Mouse (Mus musculus) forebrain, embryonic 14.5 days (tissue): ENCODE measurements around the gene Gm12886. TPM values are rescaled to one million over a fixed set of nuclear protein-coding genes. Genes with fewer than 3 reads are reported as not detected.

Experiments
- ATAC-seq: fragments of 200-750 bp; cut with Nextera tagmentation; 2 replicates; pipeline ENCODE4 v1.8.0; 2017; ENCODE audit warnings: mild to moderate bottlenecking, moderate library complexity
- DNase-seq: peaks from one replicate; pipeline ENCODE4 v3.0.0-alpha.2; 2015; ENCODE audit warnings: low spot score
- H3K27ac ChIP-seq: fragments of 300-500 bp; sonication (generic); 2 replicates; pipeline ENCODE4 v1.5.1; 2014; ENCODE audit warnings: low read depth, mild to moderate bottlenecking, control low read depth, low read length, moderate library complexity
- H3K27me3 ChIP-seq: fragments of 300-500 bp; sonication (generic); replicated peaks from 2 replicates; pipeline ENCODE4 v1.6.1; 2014; ENCODE audit warnings: low read length, control low read depth, mixed read lengths; ENCODE audit not compliant: control insufficient read depth, insufficient read depth
- H3K36me3 ChIP-seq: fragments of 300-500 bp; sonication (generic); 2 replicates; pipeline ENCODE4 v1.6.1; 2014; ENCODE audit warnings: low read length, control low read depth; ENCODE audit not compliant: control insufficient read depth, insufficient read depth
- H3K4me1 ChIP-seq: fragments of 300-500 bp; sonication (generic); 2 replicates; pipeline ENCODE4 v1.6.1; 2014; ENCODE audit warnings: antibody characterized with exemption, low read length, control low read depth; ENCODE audit not compliant: control insufficient read depth, insufficient read depth
- H3K4me2 ChIP-seq: fragments of 300-500 bp; sonication (generic); 2 replicates; pipeline ENCODE4 v1.6.1; 2014; ENCODE audit warnings: mild to moderate bottlenecking, control low read depth, low read length
- H3K4me3 ChIP-seq: fragments of 300-500 bp; sonication (generic); 2 replicates; pipeline ENCODE4 v1.5.1; 2014; ENCODE audit warnings: low read depth, low read length, control low read depth
- H3K9ac ChIP-seq: fragments of 300-500 bp; sonication (generic); 2 replicates; pipeline ENCODE4 v1.6.1; 2014; ENCODE audit warnings: mild to moderate bottlenecking, low read length, control low read depth, moderate library complexity
- H3K9me3 ChIP-seq: fragments of 300-500 bp; sonication (generic); replicated peaks from 2 replicates; pipeline ENCODE4 v1.6.1; 2016; ENCODE audit warnings: low read length, control low read depth, mixed read lengths; ENCODE audit not compliant: control insufficient read depth
- WGBS: fragments of 180-500 bp; shearing (Covaris S2); extraction: QIAGEN DNeasy Blood & Tissue Kit; methylation state at CpG from one replicate; pipeline ENCODE4 v1.1.7; 2014; 5-methylcytosine and 5-hydroxymethylcytosine counted together
- polyA plus RNA-seq: library from polyadenylated mRNA; unstranded; fragments of >200 nt; fragmentation: Nextera tagmentation; extraction: Ambion mirVana; gene quantifications from 2 replicates; pipeline ENCODE4 v1.2.1, GENCODE M21; 2014

The Gm12886 gene
- not detected in 2 replicates for polyA plus RNA-seq

- no peak for ATAC-seq
- H3K4me1 ChIP-seq, result no peaks in the 10 kb centered on the region
- H3K27me3 ChIP-seq, result no peaks in the 10 kb centered on the region
- no peak for DNase-seq
- WGBS, result 63% methylated on average over 3 of the region's 3 CpGs
- no peak within 1 kb of the TSS for H3K4me3 ChIP-seq
- no peak within 1 kb of the TSS for H3K4me2 ChIP-seq
- peaks cover 13% of the 10 kb centered on the region; the same call in 1 of the 2 replicates for H3K9me3 ChIP-seq
- H3K36me3 ChIP-seq, result no peaks in the 10 kb centered on the region
- no peak within 1 kb of the TSS for H3K9ac ChIP-seq
- no peak within 1 kb of the TSS for H3K27ac ChIP-seq
Observed at GRCm38 (mm10) chr4:121422999-121423398, at the start of gene Gm12886. Gene Gm12886, minus strand, starts transcription at chr4:121423099.

Other genes starting within 250 kb of the Gm12886 start
- 17.9 and 22.4 TPM in 2 replicates for gene Rlf, start 208.0 kb downstream of the Gm12886 start, polyA plus RNA-seq
- gene Gm12888, start 98.2 kb downstream of the Gm12886 start, polyA plus RNA-seq, result not detected in 2 replicates
- gene Gm12887, start 199.0 kb upstream of the Gm12886 start, polyA plus RNA-seq, result not detected in 2 replicates